Mouse (Mus musculus) MEL (cell line): ENCODE measurements around the gene Igfals. TPM values are rescaled to one million over a fixed set of nuclear protein-coding genes. Genes with fewer than 3 reads are reported as not detected.

Experiments used
- DNase-seq: peaks from one replicate; pipeline ENCODE4 v3.0.0; 2011; ENCODE audit warnings: low read depth, low spot score
- H3K27ac ChIP-seq: 2 replicates; pipeline ENCODE4 v1.5.1; 2012; ENCODE audit warnings: low read depth, mild to moderate bottlenecking, control low read depth, low read length, moderate library complexity; ENCODE audit not compliant: control insufficient read depth
- H3K27me3 ChIP-seq, 2 experiments: fragments of 150-350 bp in 1 of 2; sonication (generic) in 1 of 2; 2 replicates each; pipeline ENCODE4 v1.6.1; 2012; ENCODE audit warnings: low read length in 2 of 2, mild to moderate bottlenecking in 2 of 2, improper control_type of control experiment in 1 of 2, moderate library complexity in 1 of 2; ENCODE audit not compliant: insufficient read depth in 2 of 2, control insufficient read depth in 1 of 2
- H3K36me3 ChIP-seq, 2 experiments: 2 replicates each; pipeline ENCODE4 v1.6.1; 2012 to 2014; ENCODE audit warnings: low read length in 2 of 2, improper control_type of control experiment in 1 of 2, inconsistent platforms in 1 of 2, mild to moderate bottlenecking in 1 of 2; ENCODE audit not compliant: insufficient read depth in 2 of 2, control insufficient read depth in 1 of 2
- H3K4me1 ChIP-seq, 2 experiments: fragments of 150-350 bp in 1 of 2; sonication (generic) in 1 of 2; 2 replicates each; pipeline ENCODE4 v1.6.1; 2012; ENCODE audit warnings: low read length in 2 of 2, improper control_type of control experiment in 1 of 2, mild to moderate bottlenecking in 1 of 2; ENCODE audit not compliant: insufficient read depth in 2 of 2, control insufficient read depth in 1 of 2
- H3K4me3 ChIP-seq, 2 experiments: fragments of 150-350 bp in 1 of 2; sonication (generic) in 1 of 2; 2 replicates each; pipeline ENCODE4 v1.5.1; 2012; ENCODE audit warnings: low read depth in 2 of 2, low read length in 2 of 2, mild to moderate bottlenecking in 2 of 2, moderate library complexity in 2 of 2, control low read depth in 1 of 2, improper control_type of control experiment in 1 of 2; ENCODE audit not compliant: control insufficient read depth in 1 of 2, insufficient read depth in 1 of 2
- H3K79me2 ChIP-seq: 2 replicates; pipeline ENCODE4 v1.6.1; 2012; ENCODE audit warnings: mild to moderate bottlenecking, low read length, moderate library complexity; ENCODE audit not compliant: control insufficient read depth, poor library complexity, insufficient read depth
- H3K9ac ChIP-seq: 2 replicates; pipeline ENCODE4 v1.6.1; 2012; ENCODE audit warnings: low read depth, mild to moderate bottlenecking, control low read depth, low read length, moderate library complexity; ENCODE audit not compliant: control insufficient read depth, poor library complexity, severe bottlenecking
- H3K9me3 ChIP-seq: fragments of 150-350 bp; sonication (generic); replicated peaks from 2 replicates; pipeline ENCODE4 v1.6.1; 2012; ENCODE audit warnings: mild to moderate bottlenecking, low read length, improper control_type of control experiment, moderate library complexity; ENCODE audit not compliant: insufficient read depth
- BHLHE40 ChIP-seq: IDR thresholded peaks from 2 replicates; pipeline ENCODE4 v1.6.1; 2012; ENCODE audit warnings: low read depth, mild to moderate bottlenecking, inconsistent platforms, low read length, improper control_type of control experiment, borderline replicate concordance
- CHD1 ChIP-seq: IDR thresholded peaks from 2 replicates; pipeline ENCODE4 v1.6.1; 2012; ENCODE audit warnings: low read depth, mild to moderate bottlenecking, inconsistent platforms, low read length, improper control_type of control experiment
- CHD2 ChIP-seq: IDR thresholded peaks from 2 replicates; pipeline ENCODE4 v1.6.1; 2011; ENCODE audit warnings: low read length, improper control_type of control experiment
- CTCF ChIP-seq, 3 experiments: IDR thresholded peaks in 2 of 3; conservative IDR thresholded peaks in 1 of 3; 2 replicates each; pipeline ENCODE4 v1.5.1; 2011 to 2012; ENCODE audit warnings: low read length in 3 of 3, low read depth in 2 of 3, mild to moderate bottlenecking in 2 of 3, improper control_type of control experiment in 1 of 3, inconsistent platforms in 1 of 3, mixed read lengths in 1 of 3, moderate library complexity in 1 of 3; ENCODE audit not compliant: control insufficient read depth in 1 of 3, insufficient read depth in 1 of 3, poor library complexity in 1 of 3, severe bottlenecking in 1 of 3
- E2F4 ChIP-seq: IDR thresholded peaks from 2 replicates; pipeline ENCODE4 v1.6.1; 2011; ENCODE audit warnings: low read depth, low read length, improper control_type of control experiment, borderline replicate concordance
- EP300 ChIP-seq, 2 experiments: IDR thresholded peaks; 2 replicates each; pipeline ENCODE4 v1.6.1; 2011; ENCODE audit warnings: improper control_type of control experiment in 2 of 2, low read length in 2 of 2, low read depth in 1 of 2, mild to moderate bottlenecking in 1 of 2
- GABPA ChIP-seq: IDR thresholded peaks from 2 replicates; pipeline ENCODE4 v1.6.1; 2012; ENCODE audit warnings: low read depth, mild to moderate bottlenecking, inconsistent platforms, low read length, improper control_type of control experiment, moderate library complexity
- GATA1 ChIP-seq: IDR thresholded peaks from 2 replicates; pipeline ENCODE4 v1.6.1; 2011; ENCODE audit warnings: low read depth, low read length, improper control_type of control experiment
- MAFK ChIP-seq: IDR thresholded peaks from 2 replicates; pipeline ENCODE4 v1.6.1; 2011; ENCODE audit warnings: low read depth, mild to moderate bottlenecking, low read length, improper control_type of control experiment, borderline replicate concordance
- MAX ChIP-seq: IDR thresholded peaks from 2 replicates; pipeline ENCODE4 v1.6.1; 2011; ENCODE audit warnings: low read length, improper control_type of control experiment
- MEF2A ChIP-seq: IDR thresholded peaks from 2 replicates; pipeline ENCODE4 v1.6.1; 2014; ENCODE audit warnings: low read depth, mild to moderate bottlenecking, inconsistent platforms, low read length, improper control_type of control experiment; ENCODE audit not compliant: poor library complexity, insufficient replicate concordance, severe bottlenecking; ENCODE audit errors: extremely low read depth
- MYC ChIP-seq: IDR thresholded peaks from 2 replicates; pipeline ENCODE4 v1.6.1; 2011; ENCODE audit warnings: low read depth, mild to moderate bottlenecking, low read length, improper control_type of control experiment, moderate library complexity
- NELFE ChIP-seq: IDR thresholded peaks from 2 replicates; pipeline ENCODE4 v1.6.1; 2011; ENCODE audit warnings: low read depth, low read length, improper control_type of control experiment
- POLR2AphosphoS2 ChIP-seq: IDR thresholded peaks from 2 replicates; pipeline ENCODE4 v1.6.1; 2011; ENCODE audit warnings: low read length, improper control_type of control experiment
- TBP ChIP-seq: IDR thresholded peaks from 2 replicates; pipeline ENCODE4 v1.8.0; 2011; ENCODE audit warnings: low read depth, low read length, improper control_type of control experiment
- UBTF ChIP-seq: IDR thresholded peaks from 2 replicates; pipeline ENCODE4 v1.6.1; 2012; ENCODE audit warnings: low read depth, mild to moderate bottlenecking, inconsistent platforms, low read length, improper control_type of control experiment, moderate library complexity, borderline replicate concordance; ENCODE audit not compliant: insufficient read depth
- USF1 ChIP-seq: IDR thresholded peaks from 2 replicates; pipeline ENCODE4 v1.6.1; 2014; ENCODE audit warnings: low read depth, mild to moderate bottlenecking, inconsistent platforms, low read length, improper control_type of control experiment, moderate library complexity
- USF2 ChIP-seq, 2 experiments: IDR thresholded peaks; 2 replicates each; pipeline ENCODE4 v1.6.1; 2011 to 2012; ENCODE audit warnings: improper control_type of control experiment in 2 of 2, low read length in 2 of 2, borderline replicate concordance in 1 of 2, inconsistent platforms in 1 of 2, low read depth in 1 of 2, mild to moderate bottlenecking in 1 of 2; ENCODE audit not compliant: insufficient read depth in 1 of 2
- ZMIZ1 ChIP-seq: IDR thresholded peaks from 2 replicates; pipeline ENCODE4 v1.6.1; 2012; ENCODE audit warnings: low read depth, mild to moderate bottlenecking, inconsistent platforms, low read length, improper control_type of control experiment, moderate library complexity
- ZNF384 ChIP-seq: IDR thresholded peaks from 2 replicates; pipeline ENCODE4 v1.6.1; 2012; ENCODE audit warnings: low read depth, mild to moderate bottlenecking, inconsistent platforms, low read length, improper control_type of control experiment
- polyA plus RNA-seq, 2 experiments: library from polyadenylated mRNA; stranded (reverse) in 1 of 2; unstranded in 1 of 2; fragments of >175 nt in 1 of 2; fragments of >200 nt in 1 of 2; gene quantifications; 2 replicates each; pipeline versions ENCODE4 v1.2.1 to v1.2.4; 2012; ENCODE audit warnings: low replicate concordance in 2 of 2, low read depth in 1 of 2; ENCODE audit not compliant: insufficient read length in 2 of 2, insufficient read depth in 1 of 2, missing spikeins in 1 of 2
- total RNA-seq: library from RNA; depleted of rRNA; stranded (reverse); fragments of 300-350 nt; gene quantifications from 2 replicates; pipeline ENCODE4 v1.2.3, GENCODE M21; 2012

The Igfals gene
- total and polyA plus RNA-seq, 3 experiments, result 0.04 TPM; not detected in 2

DNA sequence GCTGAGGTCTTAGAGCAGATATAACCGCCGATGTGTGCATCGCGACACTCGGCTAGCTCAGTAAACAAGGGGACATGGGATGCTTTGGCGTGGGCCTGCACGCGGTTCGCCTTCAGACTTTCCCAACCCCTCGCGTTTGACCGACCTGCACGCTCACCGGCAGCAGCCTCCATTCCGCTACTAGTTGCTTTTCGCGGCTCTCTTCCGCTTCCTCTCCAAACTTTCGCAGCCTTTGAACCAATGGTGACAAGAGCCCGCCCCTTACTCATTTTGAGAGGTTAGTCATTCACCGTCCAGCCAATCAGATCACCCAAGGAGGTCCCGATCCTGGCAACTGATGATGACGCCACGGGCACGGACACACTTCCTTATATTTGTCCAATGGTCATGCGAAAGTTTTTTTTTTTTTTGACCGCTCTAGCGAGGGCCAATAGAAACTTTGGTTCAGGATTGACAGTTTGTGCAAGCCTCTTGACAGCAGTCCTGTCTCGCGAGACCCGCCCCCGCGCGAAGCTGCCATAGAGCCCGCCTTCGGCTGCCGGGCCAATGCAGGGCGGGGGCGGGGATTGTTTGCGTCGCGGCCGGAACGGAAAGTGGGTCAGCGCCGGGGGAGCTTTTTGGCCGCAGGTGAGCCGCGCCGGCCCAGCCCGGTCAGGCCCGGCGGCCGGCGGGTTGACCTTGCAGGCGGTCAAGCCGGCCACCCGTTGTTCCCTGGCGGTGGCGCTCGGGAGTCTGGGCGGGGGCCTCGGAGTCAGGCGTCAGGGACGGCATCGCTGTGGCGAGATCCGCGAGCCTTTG lies 20.5 kb downstream of the Igfals start, which contains the start of the genes Nubp2 and Spsb3 (continued):
- 0 out of 2 replicates have a peak, but pooled peaks have one; percentile 69 for TF ChIP-seq ZMIZ1
- TF ChIP-seq MEF2A, result no peak
- TF ChIP-seq POLR2AphosphoS2, result peak; percentile 80; the same call in 1 of the 2 replicates
- no peak for TF ChIP-seq GATA1
- no peak for TF ChIP-seq CTCF (IDR thresholded peaks at IDR 0.05 in 2 of 3, conservative IDR thresholded peaks at IDR 0.05 in 1 of 3; ENCODE audit: control insufficient read depth in 1 of 3, insufficient read depth in 1 of 3, low read depth in 2 of 3, low read length in 3 of 3, poor library complexity in 1 of 3, severe bottlenecking in 1 of 3)
- TF ChIP-seq UBTF, result no peak
- no peak for TF ChIP-seq EP300 (IDR thresholded peaks at IDR 0.05; ENCODE audit: low read depth in 1 of 2, low read length in 2 of 2)
- TF ChIP-seq MYC, result peak; percentile 78
- no peak for TF ChIP-seq MAFK
- peak; percentile 98 for TF ChIP-seq CHD2
- TF ChIP-seq NELFE, result peak; percentile 69
- TF ChIP-seq GABPA, result peak; percentile 31; the same call in 1 of the 2 replicates
- 0 out of 2 replicates have a peak, but pooled peaks have one; percentile 28 for TF ChIP-seq USF1
- TF ChIP-seq BHLHE40, result no peak
- TF ChIP-seq CHD1, result no peak
- peak; percentile 85; the same call in 1 of the 2 replicates for TF ChIP-seq E2F4
- no peak for TF ChIP-seq USF2 (IDR thresholded peaks at IDR 0.05; ENCODE audit: borderline replicate concordance in 1 of 2, insufficient read depth in 1 of 2, low read depth in 1 of 2, low read length in 2 of 2)
- peak; percentile 66; the same call in 1 of the 2 replicates for TF ChIP-seq TBP
- peak; percentile 100 for TF ChIP-seq ZNF384

- TF ChIP-seq MAX (0 out of 2 replicates have a peak, but pooled peaks have one; percentile 6), ZNF384 (no peak)
- TF ChIP-seq, all 39 proteins: peak for 1
- Histone ChIP-seq H3K4me3 (peak overlapping the region; percentile 84 to 93), H3K4me1 (peaks cover 0 to 14% of the 10 kb centered on the region in 2 experiments; a peak in 1 of 4 replicates), H3K27ac (peak overlapping the region; percentile 35), H3K9me3 (no peaks in the 10 kb centered on the region), H3K79me2 (peaks cover 22% of the 10 kb centered on the region), H3K9ac (peak overlapping the region; percentile 89), H3K27me3 (no peaks in the 10 kb centered on the region), H3K36me3 (peaks cover 0 to 2% of the 10 kb centered on the region in 2 experiments; a peak in 2 of 4 replicates)
- no peak for DNase-seq
These were observed 21.1 kb downstream of the Igfals start for GRCm38 (mm10) chr17:24886932-24887271.
